Mouse (Mus musculus) frontal cortex, postnatal 14 days (tissue): ENCODE data around the gene Idh3g.
A peak's percentile ranks its signal among the peaks of the same experiment; 100 is the strongest.

ENCODE experiments used
- DNase-seq, 2 experiments: peaks; one replicate each; pipeline ENCODE4 v3.0.0; 2022; ENCODE audit warnings: low spot score in 2 of 2

The Idh3g gene

GRCm38 (mm10) chrX:73786364-73787224, at the start of gene Idh3g, which contains the start of gene Ssr4:
Idh3g (minus strand) TSS chrX:73786897.
Ssr4 (plus strand) TSS chrX:73787028.
- DNase-seq, result peak; percentile 86 to 94

- no peak for DNase-seq
These were observed 49.0 kb upstream of the Idh3g start for GRCm38 (mm10) chrX:73835731-73836130.

GRCm38 (mm10) chrX:73824185-73825151, 37.8 kb upstream of the Idh3g start, which contains the start of gene Pdzd4:
Pdzd4 (minus strand) TSS chrX:73824969.
- DNase-seq, result peak; percentile 22 to 33

- DNase-seq, result no peak
These were observed 37.0 kb upstream of the Idh3g start for GRCm38 (mm10) chrX:73823747-73824146.

- no peak for DNase-seq
These were observed 30.1 kb upstream of the Idh3g start for GRCm38 (mm10) chrX:73816596-73817314.

- DNase-seq, result no peak
These were observed 28.4 kb upstream of the Idh3g start for GRCm38 (mm10) chrX:73815072-73815471.

- no peak for DNase-seq
These were observed 19.1 kb upstream of the Idh3g start for GRCm38 (mm10) chrX:73805814-73806213.

GRCm38 (mm10) chrX:73798502-73798901, 11.8 kb upstream of the Idh3g start:
- peak in 1 of 2 experiments; percentile 36 for DNase-seq

GRCm38 (mm10) chrX:73797511-73797910, 10.8 kb upstream of the Idh3g start:
- no peak for DNase-seq

GRCm38 (mm10) chrX:73793505-73793904, 6.8 kb upstream of the Idh3g start:
- no peak for DNase-seq

- no peak for DNase-seq
These were observed 6.3 kb upstream of the Idh3g start for GRCm38 (mm10) chrX:73793039-73793438.

GRCm38 (mm10) chrX:73788501-73788900, 1.8 kb upstream of the Idh3g start:
- no peak for DNase-seq

GRCm38 (mm10) chrX:73787225-73787558, 495 bp upstream of the Idh3g start:
- DNase-seq, result no peak

- DNase-seq, result no peak
These were observed 1.0 kb downstream of the Idh3g start for GRCm38 (mm10) chrX:73785666-73786065.

GRCm38 (mm10) chrX:73782227-73782626, 4.5 kb downstream of the Idh3g start:
- DNase-seq, result no peak

- no peak for DNase-seq
These were observed 11.8 kb downstream of the Idh3g start for GRCm38 (mm10) chrX:73774802-73775483.

GRCm38 (mm10) chrX:73774168-73774760, 12.4 kb downstream of the Idh3g start, which contains the start of gene Srpk3:
Srpk3 (plus strand) TSS chrX:73774405.
- DNase-seq, result no peak

- DNase-seq, result no peak
These were observed 19.4 kb downstream of the Idh3g start for GRCm38 (mm10) chrX:73767267-73767666.

GRCm38 (mm10) chrX:73765311-73765710, 21.4 kb downstream of the Idh3g start:
- DNase-seq, result no peak

- DNase-seq, result no peak
These were observed 27.9 kb downstream of the Idh3g start for GRCm38 (mm10) chrX:73758611-73759290.
